Mouse (Mus musculus): ENCODE measurements around the gene Cnep1r1. TPM values are rescaled to one million over a fixed set of nuclear protein-coding genes. Genes with fewer than 3 reads are reported as not detected.

The Cnep1r1 gene
- 38.9 and 47.4 TPM in 2 replicates for polyA plus RNA-seq (2015; fragmentation: Nextera tagmentation; extraction: Ambion mirVana)

DNA sequence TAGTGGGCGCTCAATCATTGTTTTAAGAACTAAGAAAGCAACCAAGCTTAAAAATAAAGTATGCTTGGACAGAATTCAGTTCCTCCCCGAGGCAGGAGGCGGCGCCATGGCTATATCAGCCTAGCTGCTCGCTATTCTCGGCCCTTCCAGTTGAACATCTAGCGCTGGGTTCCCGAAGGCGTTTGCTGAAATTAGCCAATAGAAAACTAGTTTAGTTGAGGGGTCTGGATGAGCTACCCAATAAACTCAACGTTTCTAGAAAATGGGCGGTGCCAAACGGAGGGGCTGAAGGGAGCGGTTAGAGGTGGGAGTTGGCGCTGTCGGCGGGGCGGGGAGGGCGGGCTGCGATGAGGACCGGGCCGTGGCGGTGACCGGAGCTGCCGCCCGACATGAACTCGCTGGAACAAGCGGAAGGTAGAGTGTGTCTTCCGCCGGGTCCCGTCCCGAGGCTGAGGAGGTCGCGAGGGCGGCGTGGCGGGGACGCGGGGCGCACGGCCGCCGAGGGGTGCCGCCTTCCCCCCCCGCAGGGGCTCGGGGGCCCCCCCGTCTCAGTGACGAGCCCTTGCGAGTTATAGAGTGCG is at the start of gene Cnep1r1:
Gene Cnep1r1, plus strand, starts transcription at position 314 of the 581 bp plus-strand sequence.
- Histone ChIP-seq H3K36me3 (ENCODE audit: control insufficient read depth, insufficient read depth) (peaks cover 5% of the 10 kb centered on the region; the same call in 1 of the 2 replicates), H3K27me3 (ENCODE audit: control insufficient read depth, insufficient read depth, low read length) (0 out of 2 replicates have a peak, but pooled peaks cover 3% of the 10 kb centered on the region), H3K4me2 (ENCODE audit: low read depth, low read length) (peak within 1 kb of the TSS; percentile 84), H3K9me3 (replicated peaks; ENCODE audit: control insufficient read depth, low read length) (no peaks in the 10 kb centered on the region), H3K27ac (ENCODE audit: low read length) (peak within 1 kb of the TSS; percentile 88), H3K4me3 (ENCODE audit: low read length) (peak within 1 kb of the TSS; percentile 94), H3K4me1 (ENCODE audit: control insufficient read depth, insufficient read depth, low read length) (peaks cover 5% of the 10 kb centered on the region; the same call in 1 of the 2 replicates), H3K9ac (ENCODE audit: low read length) (peak within 1 kb of the TSS; percentile 98)
- ATAC-seq (replicated peaks; ENCODE audit: extremely low read depth, insufficient read depth, low FRiP score), result peak; percentile 100
- WGBS, result under 1% methylated on average over 46 of the region's 49 CpGs

- H3K27me3 ChIP-seq (ENCODE audit: control insufficient read depth, insufficient read depth, low read length), result no peaks in the 10 kb centered on the region
- H3K4me3 ChIP-seq (ENCODE audit: low read length), result no peak overlapping the region
- no peaks in the 10 kb centered on the region for H3K9me3 ChIP-seq (replicated peaks; ENCODE audit: control insufficient read depth, low read length)
- H3K36me3 ChIP-seq (ENCODE audit: control insufficient read depth, insufficient read depth), result no peaks in the 10 kb centered on the region
- no peak overlapping the region for H3K4me2 ChIP-seq (ENCODE audit: low read depth, low read length)
- WGBS, result 62% methylated on average over 5 of the region's 5 CpGs
- no peak overlapping the region for H3K27ac ChIP-seq (ENCODE audit: low read length)
- no peak overlapping the region for H3K9ac ChIP-seq (ENCODE audit: low read length)
- no peaks in the 10 kb centered on the region for H3K4me1 ChIP-seq (ENCODE audit: control insufficient read depth, insufficient read depth, low read length)
- ATAC-seq (replicated peaks; ENCODE audit: extremely low read depth, insufficient read depth, low FRiP score), result no peak
Observed at GRCm38 (mm10) chr8:88082183-88082582, 36.4 kb upstream of the Cnep1r1 start.

DNA sequence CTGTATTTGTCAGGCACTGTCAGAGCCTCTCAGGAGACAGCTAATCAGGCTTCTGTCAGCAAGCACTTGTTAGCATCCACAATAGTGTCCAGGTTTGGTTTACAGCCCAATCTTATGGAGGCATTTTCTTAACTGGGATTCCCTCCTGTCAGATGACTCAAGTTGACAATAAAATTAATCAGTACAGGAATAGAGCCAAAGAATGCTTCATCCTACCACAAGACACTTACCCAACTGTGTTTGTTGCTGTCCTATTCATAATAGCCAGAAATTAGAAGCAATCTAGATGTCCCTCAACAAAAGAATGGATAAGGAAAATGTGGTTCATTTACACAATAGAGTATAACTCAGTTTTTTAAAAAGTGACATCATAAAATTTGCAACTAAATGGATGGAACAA is 30.6 kb upstream of the Cnep1r1 start:
- no peak overlapping the region for H3K4me3 ChIP-seq (ENCODE audit: low read length)
- H3K4me1 ChIP-seq (ENCODE audit: control insufficient read depth, insufficient read depth, low read length), result no peaks in the 10 kb centered on the region
- H3K27me3 ChIP-seq (ENCODE audit: control insufficient read depth, insufficient read depth, low read length), result no peaks in the 10 kb centered on the region
- no peak for ATAC-seq (replicated peaks; ENCODE audit: extremely low read depth, insufficient read depth, low FRiP score)
- H3K9me3 ChIP-seq (replicated peaks; ENCODE audit: control insufficient read depth, low read length), result no peaks in the 10 kb centered on the region
- no peak overlapping the region for H3K4me2 ChIP-seq (ENCODE audit: low read depth, low read length)
- H3K27ac ChIP-seq (ENCODE audit: low read length), result no peak overlapping the region
- no peaks in the 10 kb centered on the region for H3K36me3 ChIP-seq (ENCODE audit: control insufficient read depth, insufficient read depth)
- H3K9ac ChIP-seq (ENCODE audit: low read length), result no peak overlapping the region

DNA sequence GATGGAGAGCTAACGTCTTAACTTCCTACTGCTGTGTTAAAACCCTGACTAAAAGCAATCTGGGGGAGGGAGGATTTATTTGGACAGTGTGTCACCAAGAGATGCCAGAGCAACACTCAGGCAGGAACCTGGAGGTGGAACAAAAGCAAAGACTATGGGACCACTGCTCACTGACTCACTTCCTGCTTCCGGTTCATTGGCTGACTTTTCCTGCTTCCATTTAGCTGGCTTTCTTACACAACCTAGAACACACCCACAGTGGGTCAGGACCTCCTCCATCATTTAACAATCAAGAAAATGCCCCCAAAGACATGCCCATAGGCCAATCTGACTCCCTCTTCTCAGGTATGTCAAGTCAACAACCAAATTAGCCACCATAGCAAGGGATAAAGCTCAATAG is 26.9 kb upstream of the Cnep1r1 start:
- H3K27me3 ChIP-seq (ENCODE audit: control insufficient read depth, insufficient read depth, low read length), result no peaks in the 10 kb centered on the region
- no peaks in the 10 kb centered on the region for H3K36me3 ChIP-seq (ENCODE audit: control insufficient read depth, insufficient read depth)
- H3K4me3 ChIP-seq (ENCODE audit: low read length), result no peak overlapping the region
- H3K9me3 ChIP-seq (replicated peaks; ENCODE audit: control insufficient read depth, low read length), result no peaks in the 10 kb centered on the region
- no peak overlapping the region for H3K9ac ChIP-seq (ENCODE audit: low read length)
- no peak overlapping the region for H3K4me2 ChIP-seq (ENCODE audit: low read depth, low read length)
- H3K4me1 ChIP-seq (ENCODE audit: control insufficient read depth, insufficient read depth, low read length), result no peaks in the 10 kb centered on the region
- no peak overlapping the region for H3K27ac ChIP-seq (ENCODE audit: low read length)
- WGBS, result 74% methylated on average over 2 of the region's 2 CpGs
- ATAC-seq (replicated peaks; ENCODE audit: extremely low read depth, insufficient read depth, low FRiP score), result no peak

DNA sequence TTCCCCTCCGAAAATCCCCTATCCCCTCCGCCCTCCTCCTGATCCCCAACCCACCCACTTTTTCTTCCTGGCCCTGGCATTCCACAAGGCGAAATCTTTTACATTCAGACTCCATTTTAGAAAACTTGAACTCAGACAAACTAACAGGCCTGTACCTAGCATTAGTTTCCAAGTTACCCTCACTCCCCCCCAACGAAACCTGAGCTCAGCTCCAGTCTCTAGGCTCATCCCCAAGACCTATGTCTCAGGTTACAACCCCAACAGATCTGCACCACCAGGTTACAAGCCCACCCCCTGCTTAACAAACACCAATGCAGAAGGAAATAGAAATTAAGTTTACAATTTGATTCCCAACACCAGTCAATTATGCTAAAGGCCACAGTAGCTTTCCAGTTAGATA is 25.2 kb upstream of the Cnep1r1 start:
- no peak for ATAC-seq (replicated peaks; ENCODE audit: extremely low read depth, insufficient read depth, low FRiP score)
- no peaks in the 10 kb centered on the region for H3K9me3 ChIP-seq (replicated peaks; ENCODE audit: control insufficient read depth, low read length)
- no peak overlapping the region for H3K27ac ChIP-seq (ENCODE audit: low read length)
- no peak overlapping the region for H3K9ac ChIP-seq (ENCODE audit: low read length)
- no peak overlapping the region for H3K4me2 ChIP-seq (ENCODE audit: low read depth, low read length)
- no peaks in the 10 kb centered on the region for H3K36me3 ChIP-seq (ENCODE audit: control insufficient read depth, insufficient read depth)
- no peak overlapping the region for H3K4me3 ChIP-seq (ENCODE audit: low read length)
- no peaks in the 10 kb centered on the region for H3K4me1 ChIP-seq (ENCODE audit: control insufficient read depth, insufficient read depth, low read length)
- 63% methylated on average over 4 of the region's 4 CpGs for WGBS
- no peaks in the 10 kb centered on the region for H3K27me3 ChIP-seq (ENCODE audit: control insufficient read depth, insufficient read depth, low read length)

GRCm38 (mm10) chr8:88098856-88099255 is 19.7 kb upstream of the Cnep1r1 start:
- Histone ChIP-seq H3K4me1 (ENCODE audit: control insufficient read depth, insufficient read depth, low read length) (no peaks in the 10 kb centered on the region), H3K4me2 (ENCODE audit: low read depth, low read length) (no peak overlapping the region), H3K27ac (ENCODE audit: low read length) (no peak overlapping the region), H3K27me3 (ENCODE audit: control insufficient read depth, insufficient read depth, low read length) (no peaks in the 10 kb centered on the region), H3K36me3 (ENCODE audit: control insufficient read depth, insufficient read depth) (no peaks in the 10 kb centered on the region), H3K4me3 (ENCODE audit: low read length) (no peak overlapping the region), H3K9me3 (replicated peaks; ENCODE audit: control insufficient read depth, low read length) (no peaks in the 10 kb centered on the region), H3K9ac (ENCODE audit: low read length) (no peak overlapping the region)
- no peak for ATAC-seq (replicated peaks; ENCODE audit: extremely low read depth, insufficient read depth, low FRiP score)
- 83% methylated on average over 4 of the region's 4 CpGs for WGBS

- Histone ChIP-seq H3K36me3 (ENCODE audit: control insufficient read depth, insufficient read depth) (no peaks in the 10 kb centered on the region), H3K9me3 (replicated peaks; ENCODE audit: control insufficient read depth, low read length) (no peaks in the 10 kb centered on the region), H3K4me3 (ENCODE audit: low read length) (no peak overlapping the region), H3K9ac (ENCODE audit: low read length) (no peak overlapping the region), H3K27me3 (ENCODE audit: control insufficient read depth, insufficient read depth, low read length) (no peaks in the 10 kb centered on the region), H3K4me2 (ENCODE audit: low read depth, low read length) (no peak overlapping the region), H3K27ac (ENCODE audit: low read length) (no peak overlapping the region), H3K4me1 (ENCODE audit: control insufficient read depth, insufficient read depth, low read length) (no peaks in the 10 kb centered on the region)
- WGBS, result 0% methylated on average over 1 of the region's 1 CpGs
- no peak for ATAC-seq (replicated peaks; ENCODE audit: extremely low read depth, insufficient read depth, low FRiP score)
Observed at GRCm38 (mm10) chr8:88099526-88099925, 19.0 kb upstream of the Cnep1r1 start.

GRCm38 (mm10) chr8:88109241-88109640 is 9.3 kb upstream of the Cnep1r1 start:
- no peak overlapping the region for H3K4me3 ChIP-seq (ENCODE audit: low read length)

DNA sequence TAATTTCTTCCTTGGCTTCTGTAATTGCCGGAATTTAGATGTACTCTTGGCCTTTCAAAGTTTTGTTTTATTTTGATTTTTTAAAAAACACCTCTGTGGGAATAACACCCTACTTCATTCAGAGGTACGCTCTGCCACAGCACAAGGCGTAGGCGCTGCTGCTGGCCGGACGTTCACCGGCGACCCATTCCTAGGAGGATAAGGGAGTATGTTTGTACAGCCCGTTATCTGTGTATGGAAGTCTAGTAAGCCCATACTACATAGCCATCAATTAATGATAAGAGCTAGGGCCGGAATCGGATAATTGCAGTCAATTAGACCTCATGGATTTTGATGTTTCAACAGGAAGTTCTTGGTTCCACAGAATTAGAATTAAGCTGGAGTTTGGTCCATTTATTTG is 507 bp downstream of the Cnep1r1 start:
- Histone ChIP-seq H3K27me3 (ENCODE audit: control insufficient read depth, insufficient read depth, low read length) (0 out of 2 replicates have a peak, but pooled peaks cover 3% of the 10 kb centered on the region), H3K4me3 (ENCODE audit: low read length) (peak overlapping the region; percentile 94), H3K9me3 (replicated peaks; ENCODE audit: control insufficient read depth, low read length) (no peaks in the 10 kb centered on the region), H3K4me2 (ENCODE audit: low read depth, low read length) (peak overlapping the region; percentile 84), H3K27ac (ENCODE audit: low read length) (peak overlapping the region; percentile 88), H3K4me1 (ENCODE audit: control insufficient read depth, insufficient read depth, low read length) (peaks cover 5% of the 10 kb centered on the region; the same call in 1 of the 2 replicates), H3K9ac (ENCODE audit: low read length) (peak overlapping the region; percentile 98), H3K36me3 (ENCODE audit: control insufficient read depth, insufficient read depth) (peaks cover 5% of the 10 kb centered on the region; the same call in 1 of the 2 replicates)
- 1% methylated on average over 11 of the region's 11 CpGs for WGBS
- no peak for ATAC-seq (replicated peaks; ENCODE audit: extremely low read depth, insufficient read depth, low FRiP score)

More at GRCm38 (mm10) chr8:88109241-88109640, 9.3 kb upstream of the Cnep1r1 start:
- no peaks in the 10 kb centered on the region for H3K36me3 ChIP-seq (ENCODE audit: control insufficient read depth, insufficient read depth)
- no peak overlapping the region for H3K27ac ChIP-seq (ENCODE audit: low read length)
- no peak overlapping the region for H3K4me2 ChIP-seq (ENCODE audit: low read depth, low read length)
- H3K4me1 ChIP-seq (ENCODE audit: control insufficient read depth, insufficient read depth, low read length), result no peaks in the 10 kb centered on the region
- no peak overlapping the region for H3K9ac ChIP-seq (ENCODE audit: low read length)
- no peak for ATAC-seq (replicated peaks; ENCODE audit: extremely low read depth, insufficient read depth, low FRiP score)
- H3K9me3 ChIP-seq (replicated peaks; ENCODE audit: control insufficient read depth, low read length), result 0 out of 2 replicates have a peak, but pooled peaks cover 3% of the 10 kb centered on the region
- H3K27me3 ChIP-seq (ENCODE audit: control insufficient read depth, insufficient read depth, low read length), result no peaks in the 10 kb centered on the region
- WGBS, result 91% methylated on average over 4 of the region's 4 CpGs
